Mouse (Mus musculus) spleen, embryonic (tissue): Measurements from ENCODE around the gene Bpgm.

ENCODE experiments used
- CTCF ChIA-PET: fragments of 350-600 bp; sonication (Branson Sonifier 250); formaldehyde crosslinking; loops from one replicate; lab custom pipeline; 2022; lab: Charles Lee

The Bpgm gene

DNA sequence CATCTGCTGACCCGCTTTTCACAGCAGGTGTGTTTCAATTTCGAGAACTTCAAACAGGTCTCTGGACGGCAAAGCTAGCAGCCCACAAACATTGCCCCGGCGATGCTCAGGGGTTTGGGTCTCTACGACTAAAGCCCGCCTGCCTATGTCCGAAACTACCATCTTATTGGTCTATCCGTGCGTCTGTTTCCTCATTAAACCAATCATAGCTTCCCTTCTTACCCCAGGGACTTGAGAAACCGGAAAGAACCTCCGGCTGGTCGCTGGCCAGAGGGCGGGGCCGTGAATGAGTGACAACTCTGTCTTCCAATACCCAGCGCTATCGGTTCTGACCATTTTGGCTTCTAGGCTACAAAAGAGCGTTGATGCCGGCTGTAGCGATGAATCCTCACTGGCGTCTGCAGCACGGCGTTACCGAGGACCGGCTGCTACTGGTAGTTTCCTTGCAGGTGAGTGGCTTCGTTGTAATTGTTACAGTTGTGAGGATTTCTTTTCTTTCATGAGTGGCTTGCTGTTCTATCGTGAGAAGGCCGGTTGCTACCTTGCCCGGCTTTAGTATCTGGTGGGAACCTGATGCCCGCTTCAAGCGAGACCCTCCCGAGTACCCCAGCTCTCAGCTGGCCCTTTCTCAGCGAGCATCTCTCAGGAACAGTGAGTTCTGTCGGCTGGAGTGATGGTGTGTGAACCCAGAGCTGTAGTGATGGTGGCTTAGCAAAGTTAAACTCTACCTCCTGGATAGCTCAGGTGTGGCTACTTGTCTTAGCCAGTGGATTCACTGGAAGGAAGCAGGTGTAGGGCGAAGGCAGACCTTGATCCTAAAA, at the start of gene Bpgm:
Gene Bpgm, plus strand, starts transcription at position 234 of the 821 bp plus-strand sequence.
- CTCF ChIA-PET = no interaction called here

DNA sequence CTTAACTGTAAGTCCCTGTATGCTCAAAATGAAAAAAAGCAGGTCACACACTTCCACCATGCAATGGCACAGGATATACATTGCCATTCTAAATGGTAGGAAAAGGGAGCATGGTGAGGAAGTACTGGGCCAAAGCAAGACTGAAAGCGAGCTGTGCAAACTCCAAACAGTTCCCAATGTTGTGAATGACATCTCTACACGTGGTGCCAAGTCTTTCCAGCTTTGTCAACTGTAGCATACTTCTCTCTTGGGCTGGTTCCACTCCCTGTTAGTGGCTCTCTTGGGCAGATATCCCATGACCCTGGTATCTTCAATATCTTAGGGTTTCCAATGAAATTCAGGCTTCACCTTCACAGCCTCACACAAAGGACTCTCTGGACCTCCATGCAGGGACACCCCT, 37.0 kb upstream of the Bpgm start:
- CTCF ChIA-PET = no interaction called here

DNA sequence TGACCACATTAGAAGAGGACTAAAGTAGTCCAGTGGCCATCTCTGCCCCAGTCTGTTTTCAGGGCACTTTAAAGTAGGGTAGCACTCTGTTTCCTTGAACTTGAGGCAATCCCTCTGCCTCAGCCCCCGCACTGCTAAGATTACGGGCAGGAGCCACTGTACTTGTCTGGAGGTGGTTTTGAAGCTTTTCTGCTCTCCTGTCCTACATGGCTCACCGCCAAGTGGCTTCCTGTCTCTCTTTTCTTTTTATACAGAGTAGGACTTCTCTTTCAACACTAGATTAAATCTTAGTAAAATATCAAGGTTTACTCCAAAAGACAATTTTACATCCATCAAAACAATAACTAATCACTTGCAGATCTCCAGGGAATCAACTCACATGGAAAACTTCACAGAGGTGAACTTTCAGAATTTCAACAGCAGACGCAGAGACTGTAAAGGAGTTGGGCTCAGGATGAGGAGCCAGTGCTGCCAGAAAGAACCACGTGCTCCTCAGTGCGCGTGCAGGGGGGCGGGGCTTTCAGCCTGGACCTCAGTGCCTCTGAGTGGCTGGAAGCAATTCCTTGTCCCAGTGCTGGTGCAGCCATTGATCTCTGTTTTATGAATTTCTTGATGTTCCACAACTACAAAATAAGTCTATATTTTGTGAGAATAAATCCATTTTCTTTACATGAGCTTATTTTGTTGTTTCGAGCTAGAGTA, 34.3 kb upstream of the Bpgm start:
- CTCF ChIA-PET = no interaction called here

DNA sequence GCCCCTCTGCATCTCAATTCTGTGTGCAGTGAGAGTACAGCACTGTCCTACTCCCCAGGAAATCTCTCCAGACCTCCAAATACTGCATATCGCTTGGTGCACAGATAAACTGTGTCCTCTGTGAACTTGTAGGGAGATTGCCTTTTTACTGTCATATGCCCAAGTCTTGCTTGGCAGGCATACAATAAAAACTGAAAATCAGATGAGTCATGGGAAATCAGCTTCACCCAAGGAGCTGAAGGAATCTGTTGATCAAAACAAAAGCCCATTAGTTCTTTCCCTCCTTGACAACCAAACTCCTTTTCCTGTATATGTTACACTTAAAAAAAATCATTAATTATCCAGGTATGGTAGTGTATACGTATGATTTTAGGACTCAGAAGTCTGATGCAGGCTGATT, 32.2 kb upstream of the Bpgm start:
- CTCF ChIA-PET = no interaction called here

DNA sequence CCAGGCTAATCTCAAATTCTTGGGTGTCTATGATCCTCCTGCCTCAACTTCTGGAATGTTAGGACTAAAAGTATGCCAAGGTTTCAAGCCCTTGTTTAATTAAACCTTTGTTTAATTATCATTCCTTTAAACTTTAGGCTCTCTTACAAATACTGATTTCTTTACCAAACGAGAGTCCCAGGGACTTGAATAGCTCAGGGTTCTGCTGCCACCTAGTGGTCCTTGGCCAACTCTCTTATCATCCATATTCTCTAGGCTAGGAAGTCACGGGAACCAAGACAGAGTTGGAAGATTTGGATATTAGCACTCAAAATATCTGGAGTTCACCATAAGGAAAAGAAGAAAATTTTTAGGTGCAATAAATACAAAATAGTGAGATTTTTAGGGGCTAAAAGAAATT, 28.0 kb upstream of the Bpgm start:
- CTCF ChIA-PET = interaction anchor here (0.7 kb wide), 1 partner anchor 530 kb away, joined by 3 read pairs; no protein-coding TSS in a partner anchor

DNA sequence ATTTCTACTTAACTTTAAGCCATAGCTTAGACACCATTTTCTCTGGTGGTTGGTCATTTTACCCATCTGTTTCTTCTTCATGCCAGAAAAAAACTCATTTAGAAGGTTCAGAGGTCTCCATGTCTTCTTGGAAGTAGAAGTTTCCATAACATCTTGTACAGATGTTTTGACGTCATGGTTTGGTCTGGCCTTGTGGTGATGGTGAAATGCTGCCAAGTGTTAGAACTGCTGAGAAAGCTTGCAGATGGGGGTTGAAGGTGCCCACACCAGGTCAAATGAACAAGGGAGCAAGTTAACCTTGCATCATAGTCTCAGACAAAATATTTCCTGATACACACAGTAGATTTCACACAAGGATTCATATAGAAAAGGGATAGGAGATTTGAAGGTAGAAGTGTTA, 27.3 kb upstream of the Bpgm start:
- CTCF ChIA-PET = no interaction called here

DNA sequence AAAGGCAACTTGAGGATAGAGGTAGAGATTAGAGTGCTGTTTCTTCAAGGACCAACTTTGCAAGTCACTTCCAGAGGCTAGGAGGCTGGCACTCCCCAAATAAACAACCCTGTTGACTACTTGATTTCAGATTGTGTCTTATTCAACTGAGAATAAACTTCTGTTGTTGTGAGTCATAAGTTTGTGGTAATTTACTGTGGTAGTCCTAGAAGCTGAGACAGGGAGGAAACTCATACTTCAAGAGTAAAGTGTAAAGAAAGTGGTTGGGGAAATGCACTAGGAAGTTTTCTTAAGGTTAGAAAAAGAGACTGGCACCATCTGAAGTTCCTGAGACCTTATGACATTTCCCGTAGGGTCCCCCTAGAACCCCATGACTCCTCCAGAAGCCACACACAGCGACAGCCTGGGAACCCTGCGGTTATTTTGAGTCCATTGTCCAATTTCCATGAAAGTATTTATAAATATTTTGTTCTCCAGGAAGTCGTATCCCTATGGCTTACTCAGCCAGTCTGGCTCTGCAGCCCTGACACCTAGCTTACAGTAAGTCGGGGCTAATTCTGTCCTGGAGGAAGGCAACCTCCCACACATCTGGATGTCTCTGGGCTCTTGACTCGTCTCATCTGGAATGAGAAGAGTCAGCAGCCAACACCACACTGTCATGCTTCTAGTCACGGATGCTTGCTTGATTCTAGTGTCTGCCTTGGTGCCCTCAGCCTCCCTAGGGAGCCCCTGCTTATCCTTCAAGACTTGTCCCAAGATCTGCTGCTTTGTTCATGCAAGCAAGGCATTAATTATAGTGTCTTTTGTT, 22.8 kb upstream of the Bpgm start:
- CTCF ChIA-PET = no interaction called here

DNA sequence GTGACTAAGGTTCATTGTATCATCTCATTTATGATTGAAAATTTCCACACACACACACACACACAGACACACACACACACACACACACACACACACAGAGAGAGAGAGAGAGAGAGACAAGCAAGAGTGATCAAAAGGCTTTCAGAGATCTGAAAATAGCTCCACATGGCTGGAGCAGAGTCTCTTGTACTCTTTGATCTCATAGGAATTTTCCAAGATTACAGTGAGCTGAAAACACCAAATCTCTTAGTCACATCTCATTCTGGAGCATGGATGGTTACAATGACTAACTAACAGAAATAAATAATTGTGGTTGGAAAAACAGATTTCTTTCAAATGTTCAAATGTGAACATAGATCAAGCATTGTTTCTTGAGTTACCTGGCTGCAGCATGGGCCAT, 16.6 kb upstream of the Bpgm start:
- CTCF ChIA-PET = interaction anchor here (0.6 kb wide), 2 partner anchors 10 to 480 kb away, joined by 3 to 5 read pairs; no protein-coding TSS in a partner anchor

DNA sequence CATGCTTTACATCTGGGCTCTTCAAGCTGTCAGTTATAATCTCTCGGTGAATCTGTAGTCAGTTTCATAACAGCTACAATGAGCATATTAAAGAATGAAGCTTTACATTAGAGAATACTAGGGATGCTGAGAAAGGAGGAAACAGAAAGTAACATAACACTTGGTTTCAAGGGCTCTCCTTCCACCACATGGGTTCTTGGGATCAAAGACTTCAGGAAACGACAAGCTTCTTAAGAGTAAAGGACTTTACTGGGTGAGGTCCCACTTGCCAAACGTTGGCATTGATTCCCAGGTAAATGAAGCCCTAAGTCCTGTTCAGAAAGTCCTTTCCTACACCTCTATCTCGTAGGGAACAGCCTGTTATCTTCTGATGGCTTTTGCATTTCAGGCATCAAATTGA, 15.4 kb upstream of the Bpgm start:
- CTCF ChIA-PET = no interaction called here

DNA sequence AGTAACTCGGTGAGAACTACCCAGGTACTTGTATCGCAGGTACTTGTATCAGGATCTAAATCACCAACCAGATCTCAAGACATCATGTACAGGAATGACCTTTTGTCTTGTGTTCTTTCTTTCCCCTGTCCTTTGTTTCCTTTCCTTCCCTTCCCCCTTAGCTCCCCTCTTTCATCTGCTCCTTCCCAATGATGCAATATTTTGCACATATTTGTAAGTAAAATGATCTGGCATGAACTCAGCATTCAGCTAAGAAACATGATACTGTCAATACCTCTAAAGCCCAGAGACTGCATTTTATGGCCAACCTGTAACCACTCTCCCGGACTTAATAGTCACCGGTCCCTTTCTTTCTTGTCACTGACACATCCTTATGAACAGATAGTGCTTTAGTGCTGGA, 12.4 kb upstream of the Bpgm start:
- CTCF ChIA-PET = no interaction called here

DNA sequence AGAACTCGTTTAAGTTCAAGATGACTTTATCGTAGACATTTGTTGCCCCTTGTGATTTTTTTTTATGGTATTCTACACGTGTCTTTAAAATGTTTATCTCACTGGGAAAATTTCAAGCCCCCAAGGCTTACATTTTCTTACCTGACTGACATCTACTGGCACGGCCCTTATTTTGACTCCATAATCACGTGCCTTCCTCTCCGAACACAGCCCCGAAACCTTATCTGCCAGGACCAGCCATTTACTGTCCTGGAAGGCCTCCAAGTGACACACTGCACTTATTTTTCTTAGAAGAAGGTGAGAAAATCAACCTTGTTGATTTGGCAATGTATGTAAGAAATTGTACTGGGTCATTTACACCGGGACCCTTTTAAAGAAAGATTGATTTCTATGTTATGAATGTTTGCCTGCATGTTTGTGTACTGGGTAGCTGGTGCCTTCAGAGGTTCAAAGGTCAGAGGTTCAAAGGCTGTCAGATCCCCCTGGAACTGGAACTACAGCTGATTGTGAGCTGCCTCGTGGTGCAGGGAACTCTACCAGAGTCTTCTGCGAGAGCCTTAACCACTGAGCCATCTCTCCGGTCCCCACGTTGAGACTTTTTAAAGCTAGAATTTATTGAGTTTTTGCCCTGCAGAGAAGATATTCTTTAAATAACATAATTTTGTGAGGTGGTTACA, 4.4 kb upstream of the Bpgm start:
- CTCF ChIA-PET = no interaction called here

DNA sequence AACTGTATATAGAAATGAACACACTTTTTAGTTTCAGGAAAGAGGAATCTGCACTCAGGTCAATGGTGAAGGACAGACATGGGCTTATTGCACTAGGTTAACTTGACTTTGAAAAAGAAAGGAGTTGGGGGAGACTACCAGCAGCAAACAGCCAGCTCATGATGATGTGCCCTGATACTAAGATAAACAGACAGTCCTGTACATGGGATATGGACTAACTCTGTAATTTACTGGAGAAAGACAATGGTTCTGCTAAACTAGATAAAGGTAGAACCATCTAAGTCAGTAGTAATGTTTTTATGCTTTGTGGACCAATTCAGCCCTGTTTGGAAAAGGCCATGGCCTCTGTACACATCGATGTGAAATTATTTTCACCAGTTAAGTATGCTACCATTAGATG, 2.7 kb upstream of the Bpgm start:
- CTCF ChIA-PET = no interaction called here

DNA sequence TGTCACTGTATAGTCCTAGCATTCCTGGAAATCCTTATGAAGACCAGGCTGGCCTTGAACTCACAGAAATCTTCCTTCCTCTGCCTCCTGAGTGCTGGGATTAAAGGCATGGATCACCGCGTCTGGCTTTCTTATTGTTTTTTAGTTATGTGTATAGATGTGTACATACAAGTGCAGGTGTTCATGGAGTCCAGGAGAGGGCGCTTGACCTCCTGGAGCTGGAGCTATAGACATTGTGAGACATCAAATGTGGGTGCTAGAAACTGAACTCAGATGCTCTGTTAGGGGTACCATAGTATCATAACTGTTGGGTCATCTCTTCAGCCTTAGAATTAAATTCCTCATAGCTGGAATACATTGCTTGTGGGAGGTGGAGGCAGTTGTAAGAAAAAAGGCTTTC, 2.0 kb upstream of the Bpgm start:
- CTCF ChIA-PET = no interaction called here

DNA sequence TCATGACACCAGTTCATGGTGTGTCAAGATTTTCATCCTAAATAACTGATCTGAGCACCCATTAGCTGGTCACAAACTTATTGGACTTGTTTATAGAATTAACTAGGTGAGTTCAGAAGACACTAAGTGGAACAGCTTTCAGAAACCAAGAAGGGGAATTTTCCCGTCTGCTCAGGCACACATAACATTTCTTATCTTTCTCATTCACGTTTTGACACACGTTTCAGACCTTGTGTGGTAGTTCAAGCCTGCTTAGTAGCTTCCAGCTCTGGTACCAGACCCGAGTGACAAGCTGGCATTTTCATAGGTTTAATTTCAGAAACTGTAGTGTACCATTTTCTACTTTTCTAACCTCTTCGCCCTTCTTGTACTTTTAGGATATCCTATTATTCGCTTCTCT, 616 bp upstream of the Bpgm start:
- CTCF ChIA-PET = no interaction called here

DNA sequence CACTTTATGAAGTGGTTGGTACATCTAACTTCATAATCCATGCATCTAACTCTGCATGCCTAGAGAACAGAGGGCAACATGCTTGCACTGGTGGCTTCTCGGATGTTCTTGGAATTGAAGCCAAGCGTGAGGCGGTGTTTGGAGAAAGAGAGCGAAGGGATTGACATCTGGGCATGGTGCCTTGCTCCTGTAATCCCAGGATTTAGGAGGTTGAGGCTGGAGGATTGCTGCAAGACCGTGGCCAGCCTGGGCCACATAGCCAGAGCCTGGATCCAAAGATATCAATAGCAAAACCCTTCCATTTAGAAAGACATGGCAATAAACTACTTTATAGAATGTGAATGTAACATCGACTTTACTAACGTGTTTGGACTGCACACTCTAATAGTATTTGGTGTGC, 2.0 kb downstream of the Bpgm start:
- CTCF ChIA-PET = no interaction called here

DNA sequence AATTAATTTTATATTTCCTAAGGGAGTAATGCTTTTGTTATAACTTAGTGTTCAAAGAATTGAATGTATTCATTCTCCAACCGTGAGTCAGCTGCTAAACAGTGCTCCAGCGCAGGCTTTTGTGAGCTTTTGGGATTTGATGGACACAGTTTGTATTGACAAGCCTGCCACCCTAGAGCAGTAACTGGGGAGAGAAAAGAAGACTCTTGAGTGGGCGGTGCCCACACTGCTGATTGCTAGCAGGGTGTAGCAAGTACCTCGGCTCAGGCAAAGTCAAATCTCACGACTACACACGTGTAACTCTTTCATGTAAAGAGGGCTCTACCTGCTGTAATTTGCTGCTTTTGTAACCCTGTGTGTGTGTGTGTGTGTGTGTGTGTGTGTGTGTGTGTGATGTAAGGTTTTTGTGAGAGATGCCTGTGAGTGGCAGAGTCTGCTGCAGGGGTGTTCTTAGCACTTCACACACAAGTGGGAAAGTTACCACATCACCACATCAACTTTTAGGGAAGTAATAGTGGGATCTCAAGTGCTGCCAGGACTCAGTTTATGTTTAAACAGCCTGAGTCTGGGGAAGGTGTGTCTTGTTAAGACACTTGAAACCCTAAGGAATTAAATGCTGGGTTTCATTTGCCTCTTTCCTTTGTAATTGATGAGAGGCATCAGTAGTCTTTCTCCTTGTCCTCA, 2.8 kb downstream of the Bpgm start:
- CTCF ChIA-PET = no interaction called here

DNA sequence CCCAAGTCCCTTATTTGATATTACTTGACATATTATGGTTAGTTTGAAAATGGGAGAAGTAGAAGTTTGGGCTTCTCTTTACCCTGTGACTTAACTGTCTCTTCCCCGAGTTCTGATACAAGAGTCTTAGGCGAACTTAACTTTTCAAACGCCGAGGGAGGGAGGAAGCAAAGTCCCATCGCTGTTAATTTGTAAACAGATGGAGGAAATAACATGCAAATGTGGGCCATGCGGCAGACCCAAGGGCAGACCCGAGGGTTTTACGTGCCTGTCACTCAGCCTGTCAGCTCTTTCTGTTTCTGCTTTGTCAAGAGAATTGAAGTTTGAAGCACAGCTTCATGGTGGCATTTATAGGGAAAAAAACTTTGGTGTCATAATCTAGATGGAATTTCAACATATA, 3.5 kb downstream of the Bpgm start:
- CTCF ChIA-PET = no interaction called here

DNA sequence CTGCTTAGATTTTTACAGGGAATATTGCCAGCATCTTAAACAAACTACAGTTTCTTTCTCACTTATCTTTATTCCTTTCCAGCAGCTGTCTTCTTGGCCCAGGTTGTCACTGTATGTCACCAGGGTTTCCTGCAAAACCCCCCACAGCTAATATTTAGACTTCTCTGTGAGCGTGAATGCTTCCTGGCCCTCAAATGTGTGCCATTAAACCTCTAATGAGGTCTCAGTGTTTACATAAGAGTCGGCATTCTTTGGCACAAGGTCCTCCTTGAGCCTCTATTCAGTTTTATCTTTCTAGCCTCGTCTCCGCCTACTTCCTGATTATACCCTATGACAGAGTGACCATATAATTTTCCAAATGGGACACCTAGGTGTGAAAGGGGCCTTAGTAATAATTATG, 4.7 kb downstream of the Bpgm start:
- CTCF ChIA-PET = no interaction called here

DNA sequence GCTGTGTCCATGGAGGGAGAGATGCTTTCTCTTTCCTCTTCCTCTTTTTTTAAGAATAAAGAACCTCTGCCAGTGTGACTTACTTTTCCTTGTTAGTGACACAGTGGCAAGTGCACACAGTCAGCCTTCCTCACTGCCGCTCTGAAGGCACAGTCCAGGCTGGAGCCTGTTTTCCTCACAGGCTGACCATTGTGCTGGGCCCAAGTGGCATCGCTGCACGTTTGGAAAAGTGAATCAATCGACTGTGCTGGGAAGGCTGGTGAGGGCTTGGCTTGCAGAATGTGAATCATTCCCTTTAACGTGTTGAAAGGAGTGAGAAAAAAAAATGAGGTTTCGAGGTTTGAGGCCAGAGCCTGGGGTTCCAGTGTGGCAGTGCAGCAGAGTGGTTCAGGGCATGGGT, 5.3 kb downstream of the Bpgm start:
- CTCF ChIA-PET = no interaction called here

DNA sequence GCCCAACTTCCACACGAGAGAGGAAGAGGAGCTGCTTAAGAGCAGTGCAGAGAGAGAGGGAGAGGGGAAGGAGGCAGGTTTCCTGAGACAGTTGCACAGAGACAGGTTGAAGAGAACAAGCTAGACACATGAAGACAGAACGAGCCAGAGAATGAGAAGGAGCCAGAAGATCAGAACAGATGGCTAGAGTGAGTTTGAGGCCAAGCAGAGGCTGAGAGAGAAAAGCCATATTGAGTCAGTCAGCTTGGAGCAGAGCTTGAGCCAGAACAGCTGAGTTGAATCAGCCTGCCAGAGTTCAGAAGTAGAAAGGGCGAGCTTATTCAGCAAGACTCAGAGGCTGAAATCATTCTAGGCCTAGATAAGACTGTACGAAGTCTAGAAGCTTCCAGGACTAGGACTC, 6.8 kb downstream of the Bpgm start:
- CTCF ChIA-PET = no interaction called here

DNA sequence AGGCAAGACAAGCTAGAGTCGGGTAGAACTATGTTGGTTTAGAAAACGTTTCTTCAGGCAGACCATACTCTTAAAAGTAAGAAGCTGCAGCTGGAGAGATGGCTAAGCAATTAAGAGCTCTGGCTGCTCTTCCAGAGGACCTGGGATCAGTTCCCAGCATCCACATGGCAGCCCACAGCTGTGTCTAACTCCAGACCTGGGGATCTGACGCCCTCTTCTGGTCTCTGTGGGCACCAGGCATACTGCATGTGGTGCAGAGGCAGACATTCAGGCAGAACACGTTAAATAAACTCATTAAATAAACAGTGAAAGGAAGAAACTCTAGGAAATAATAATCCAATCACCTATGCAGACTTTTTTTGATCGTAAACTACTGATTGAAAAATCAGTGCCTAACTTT, 7.4 kb downstream of the Bpgm start:
- CTCF ChIA-PET = no interaction called here
